Mouse (Mus musculus) lung, adult 2 months (tissue): ENCODE data around the gene Vav3.

Experiments
- CTCF ChIP-seq: fragments of 200-500 bp; IDR thresholded peaks from 2 replicates; pipeline ENCODE4 v1.5.1; 2011; ENCODE audit warnings: mild to moderate bottlenecking, low read length, control low read depth; ENCODE audit not compliant: insufficient read depth
- POLR2A ChIP-seq: fragments of 200-500 bp; IDR thresholded peaks from 2 replicates; pipeline ENCODE4 v1.6.1; 2011; ENCODE audit warnings: low read depth, mild to moderate bottlenecking, control low read depth, low read length, borderline replicate concordance; ENCODE audit errors: extremely low read depth

GRCm38 (mm10) chr3:109690566-109690965 is 350.1 kb downstream of the Vav3 start:
- TF ChIP-seq POLR2A, result no peak
- no peak for TF ChIP-seq CTCF
